Mouse (Mus musculus) CH12.LX (cell line): ENCODE measurements around the gene Csrp1. TPM values are rescaled to one million over a fixed set of nuclear protein-coding genes. Genes with fewer than 3 reads are reported as not detected.

Experiments used
- DNase-seq: peaks from one replicate; pipeline ENCODE4 v3.0.0-alpha.2; 2013; ENCODE audit errors: extremely low read depth
- H3K27ac ChIP-seq: 2 replicates; pipeline ENCODE4 v1.5.1; 2012; ENCODE audit warnings: low read depth, mild to moderate bottlenecking, control low read depth, moderate library complexity; ENCODE audit not compliant: insufficient read depth
- H3K27me3 ChIP-seq: replicated peaks from 2 replicates; pipeline ENCODE3; 2012; ENCODE audit warnings: inconsistent platforms
- H3K36me3 ChIP-seq, 2 experiments: replicated peaks in 1 of 2; 2 replicates each; pipeline versions ENCODE3 to v1.6.1; 2012; ENCODE audit warnings: inconsistent platforms in 1 of 2, low read length in 1 of 2, mild to moderate bottlenecking in 1 of 2, mixed read lengths in 1 of 2, moderate library complexity in 1 of 2; ENCODE audit not compliant: control insufficient read depth in 1 of 2, insufficient read depth in 1 of 2
- H3K4me1 ChIP-seq, 2 experiments: 2 replicates each; pipeline ENCODE4 v1.6.1; 2012; ENCODE audit warnings: inconsistent platforms in 1 of 2, moderate library complexity in 1 of 2; ENCODE audit not compliant: insufficient read depth in 2 of 2, control insufficient read depth in 1 of 2
- H3K4me2 ChIP-seq: 2 replicates; pipeline ENCODE4 v1.6.1; 2012; ENCODE audit warnings: low read depth, mild to moderate bottlenecking, control low read depth; ENCODE audit not compliant: poor library complexity, insufficient read depth, severe bottlenecking
- H3K4me3 ChIP-seq, 3 experiments: fragments of 150-350 bp in 1 of 3; sonication (generic) in 1 of 3; replicated peaks in 1 of 3; 2 replicates each; pipeline versions ENCODE3 to v1.5.1; 2011 to 2012; ENCODE audit warnings: low read depth in 2 of 3, low read length in 2 of 3, mild to moderate bottlenecking in 2 of 3, moderate library complexity in 2 of 3, control low read depth in 1 of 3, improper control_type of control experiment in 1 of 3, inconsistent platforms in 1 of 3, mixed read lengths in 1 of 3; ENCODE audit not compliant: poor library complexity in 1 of 3
- H3K79me2 ChIP-seq: replicated peaks from 2 replicates; pipeline ENCODE4 v1.6.1; 2012; ENCODE audit warnings: mild to moderate bottlenecking, moderate library complexity; ENCODE audit not compliant: control insufficient read depth, poor library complexity, insufficient read depth, severe bottlenecking; ENCODE audit errors: extremely low read depth
- H3K9ac ChIP-seq: 2 replicates; pipeline ENCODE4 v1.6.1; 2012; ENCODE audit warnings: low read depth, mild to moderate bottlenecking, control low read depth, moderate library complexity; ENCODE audit not compliant: insufficient read depth
- H3K9me3 ChIP-seq: replicated peaks from 2 replicates; pipeline ENCODE3; 2012; ENCODE audit warnings: low read length, inconsistent platforms, mixed read lengths
- BHLHE40 ChIP-seq: IDR thresholded peaks from 2 replicates; pipeline ENCODE4 v1.6.1; 2011; ENCODE audit warnings: mild to moderate bottlenecking, low read depth, low read length, improper control_type of control experiment
- CHD1 ChIP-seq: IDR thresholded peaks from 2 replicates; pipeline ENCODE4 v1.6.1; 2012; ENCODE audit warnings: low read depth, low read length, improper control_type of control experiment, inconsistent platforms
- CHD2 ChIP-seq: IDR thresholded peaks from 2 replicates; pipeline ENCODE4 v1.6.1; 2011; ENCODE audit warnings: low read length, improper control_type of control experiment
- CTCF ChIP-seq, 2 experiments: IDR thresholded peaks in 1 of 2; conservative IDR thresholded peaks in 1 of 2; 2 replicates each; pipeline ENCODE4 v1.5.1; 2011 to 2012; ENCODE audit warnings: low read depth in 2 of 2, low read length in 2 of 2, improper control_type of control experiment in 1 of 2, inconsistent platforms in 1 of 2, mild to moderate bottlenecking in 1 of 2, moderate library complexity in 1 of 2
- E2F4 ChIP-seq: IDR thresholded peaks from 2 replicates; pipeline ENCODE4 v1.6.1; 2011; ENCODE audit warnings: low read depth, low read length, improper control_type of control experiment; ENCODE audit not compliant: insufficient replicate concordance
- ELF1 ChIP-seq: IDR thresholded peaks from 2 replicates; pipeline ENCODE4 v1.6.1; 2014; ENCODE audit warnings: low read depth, mild to moderate bottlenecking, inconsistent platforms, low read length, improper control_type of control experiment
- EP300 ChIP-seq: IDR thresholded peaks from 2 replicates; pipeline ENCODE4 v1.6.1; 2011; ENCODE audit warnings: low read length, improper control_type of control experiment
- ETS1 ChIP-seq: conservative IDR thresholded peaks from 2 replicates; pipeline ENCODE4 v1.6.1; 2012; ENCODE audit warnings: low read depth, mild to moderate bottlenecking, inconsistent platforms, low read length, improper control_type of control experiment, moderate library complexity
- GABPA ChIP-seq: IDR thresholded peaks from 2 replicates; pipeline ENCODE4 v1.6.1; 2012; ENCODE audit warnings: low read depth, low read length, improper control_type of control experiment, inconsistent platforms; ENCODE audit not compliant: insufficient replicate concordance
- HCFC1 ChIP-seq: IDR thresholded peaks from 2 replicates; pipeline ENCODE4 v1.6.1; 2012; ENCODE audit warnings: low read depth, mild to moderate bottlenecking, inconsistent platforms, low read length, improper control_type of control experiment
- IRF4 ChIP-seq: IDR thresholded peaks from 2 replicates; pipeline ENCODE4 v1.6.1; 2014; ENCODE audit warnings: low read depth, mild to moderate bottlenecking, inconsistent platforms, low read length, improper control_type of control experiment
- JUN ChIP-seq: IDR thresholded peaks from 2 replicates; pipeline ENCODE4 v1.6.1; 2011; ENCODE audit warnings: low read depth, mild to moderate bottlenecking, low read length, improper control_type of control experiment, moderate library complexity; ENCODE audit not compliant: insufficient read depth
- JUND ChIP-seq: conservative IDR thresholded peaks from 2 replicates; pipeline ENCODE4 v1.6.1; 2011; ENCODE audit warnings: low read depth, low read length, improper control_type of control experiment
- KAT2A ChIP-seq: IDR thresholded peaks from 2 replicates; pipeline ENCODE4 v1.6.1; 2012; ENCODE audit warnings: low read length, improper control_type of control experiment, inconsistent platforms; ENCODE audit not compliant: insufficient replicate concordance
- MAFK ChIP-seq: IDR thresholded peaks from 2 replicates; pipeline ENCODE4 v1.6.1; 2011; ENCODE audit warnings: low read length, improper control_type of control experiment; ENCODE audit not compliant: insufficient replicate concordance
- MAX ChIP-seq: IDR thresholded peaks from 2 replicates; pipeline ENCODE4 v1.6.1; 2011; ENCODE audit warnings: low read length, improper control_type of control experiment
- MAZ ChIP-seq: IDR thresholded peaks from 2 replicates; pipeline ENCODE4 v1.6.1; 2012; ENCODE audit warnings: low read depth, mild to moderate bottlenecking, inconsistent platforms, low read length, improper control_type of control experiment, moderate library complexity
- MEF2A ChIP-seq: IDR thresholded peaks from 2 replicates; pipeline ENCODE4 v1.6.1; 2014; ENCODE audit warnings: low read depth, mild to moderate bottlenecking, inconsistent platforms, low read length, improper control_type of control experiment, borderline replicate concordance
- MXI1 ChIP-seq: IDR thresholded peaks from 2 replicates; pipeline ENCODE4 v1.6.1; 2011; ENCODE audit warnings: mild to moderate bottlenecking, low read depth, low read length, improper control_type of control experiment
- MYC ChIP-seq: IDR thresholded peaks from 2 replicates; pipeline ENCODE4 v1.6.1; 2011; ENCODE audit warnings: low read depth, mild to moderate bottlenecking, improper control_type of control experiment, low read length
- NELFE ChIP-seq: IDR thresholded peaks from 2 replicates; pipeline ENCODE4 v1.6.1; 2011; ENCODE audit warnings: low read depth, low read length, improper control_type of control experiment
- NRF1 ChIP-seq: IDR thresholded peaks from 2 replicates; pipeline ENCODE4 v1.6.1; 2014; ENCODE audit warnings: low read depth, mild to moderate bottlenecking, inconsistent platforms, low read length, improper control_type of control experiment, moderate library complexity
- PAX5 ChIP-seq: IDR thresholded peaks from 2 replicates; pipeline ENCODE4 v1.6.1; 2012; ENCODE audit warnings: low read length, inconsistent platforms, mixed read lengths
- POLR2A ChIP-seq: IDR thresholded peaks from 2 replicates; pipeline ENCODE4 v1.6.1; 2011; ENCODE audit warnings: low read depth, mild to moderate bottlenecking, improper control_type of control experiment, low read length
- POLR2AphosphoS2 ChIP-seq: IDR thresholded peaks from 2 replicates; pipeline ENCODE4 v1.6.1; 2011; ENCODE audit warnings: low read depth, low read length, improper control_type of control experiment
- RAD21 ChIP-seq: IDR thresholded peaks from 2 replicates; pipeline ENCODE4 v1.6.1; 2011; ENCODE audit warnings: low read depth, mild to moderate bottlenecking, low read length, improper control_type of control experiment, moderate library complexity
- RCOR1 ChIP-seq: conservative IDR thresholded peaks from 2 replicates; pipeline ENCODE4 v1.6.1; 2012; ENCODE audit warnings: low read depth, mild to moderate bottlenecking, inconsistent platforms, low read length, improper control_type of control experiment
- SIN3A ChIP-seq: IDR thresholded peaks from 2 replicates; pipeline ENCODE4 v1.6.1; 2012; ENCODE audit warnings: low read length, improper control_type of control experiment, inconsistent platforms
- SMC3 ChIP-seq: IDR thresholded peaks from 2 replicates; pipeline ENCODE4 v1.6.1; 2011; ENCODE audit warnings: low read depth, low read length, improper control_type of control experiment
- TBP ChIP-seq: conservative IDR thresholded peaks from 2 replicates; pipeline ENCODE4 v1.6.1; 2011; ENCODE audit warnings: low read depth, low read length, improper control_type of control experiment
- TCF12 ChIP-seq: IDR thresholded peaks from 2 replicates; pipeline ENCODE4 v1.6.1; 2014; ENCODE audit warnings: low read depth, mild to moderate bottlenecking, inconsistent platforms, low read length, improper control_type of control experiment
- UBTF ChIP-seq: IDR thresholded peaks from 2 replicates; pipeline ENCODE4 v1.6.1; 2012; ENCODE audit warnings: low read depth, mild to moderate bottlenecking, inconsistent platforms, low read length, improper control_type of control experiment, moderate library complexity
- USF1 ChIP-seq: IDR thresholded peaks from 2 replicates; pipeline ENCODE4 v1.6.1; 2014; ENCODE audit warnings: low read depth, mild to moderate bottlenecking, inconsistent platforms, low read length, improper control_type of control experiment
- USF2 ChIP-seq: conservative IDR thresholded peaks from 2 replicates; pipeline ENCODE4 v1.6.1; 2011; ENCODE audit warnings: low read depth, low read length, improper control_type of control experiment
- ZC3H11A ChIP-seq: IDR thresholded peaks from 2 replicates; pipeline ENCODE4 v1.6.1; 2012; ENCODE audit warnings: low read depth, mild to moderate bottlenecking, inconsistent platforms, low read length, improper control_type of control experiment
- ZKSCAN1 ChIP-seq: IDR thresholded peaks from 2 replicates; pipeline ENCODE4 v1.6.1; 2012; ENCODE audit warnings: low read depth, inconsistent platforms, low read length, improper control_type of control experiment, borderline replicate concordance
- ZMIZ1 ChIP-seq: IDR thresholded peaks from 2 replicates; pipeline ENCODE4 v1.6.1; 2012; ENCODE audit warnings: low read depth, mild to moderate bottlenecking, inconsistent platforms, low read length, improper control_type of control experiment
- ZNF384 ChIP-seq: IDR thresholded peaks from 2 replicates; pipeline ENCODE4 v1.6.1; 2012; ENCODE audit warnings: low read depth, low read length, improper control_type of control experiment, inconsistent platforms
- dilution Hi-C: fragments of 300-500 bp; cut with MboI; formaldehyde crosslinking; loops from 2 replicates; pipeline ENCODE4 v1.14.3; 2020; ENCODE audit warnings: low sequenced_read_pairs; ENCODE audit not compliant: extremely low pct_unique_long_range_greater_than_20kb, extremely low pct_ligation_motif_present
- in situ Hi-C: fragments of 300-500 bp; cut with MboI; formaldehyde crosslinking; loops from 3 replicates; pipeline ENCODE4 v1.14.3; 2019; ENCODE audit warnings: low sequenced_read_pairs, low pct_ligation_motif_present, low pct_unique_long_range_greater_than_20kb, mixed read lengths
- polyA plus RNA-seq: library from polyadenylated mRNA; unstranded; fragments of >175 nt; gene quantifications from 2 replicates; pipeline ENCODE4 v1.2.1, GENCODE M21; 2012; ENCODE audit warnings: low read depth; ENCODE audit not compliant: insufficient read length
- total RNA-seq, 2 experiments: library from RNA; depleted of rRNA; stranded (reverse); fragments of 300-350 nt in 1 of 2; fragments of >200 nt in 1 of 2; gene quantifications; 2 replicates each; pipeline ENCODE4 v1.2.3; 2012 to 2014

Csrp1 gene
- total and polyA plus RNA-seq, 3 experiments: 45.9 to 54.3 (median 49.4) TPM

DNA sequence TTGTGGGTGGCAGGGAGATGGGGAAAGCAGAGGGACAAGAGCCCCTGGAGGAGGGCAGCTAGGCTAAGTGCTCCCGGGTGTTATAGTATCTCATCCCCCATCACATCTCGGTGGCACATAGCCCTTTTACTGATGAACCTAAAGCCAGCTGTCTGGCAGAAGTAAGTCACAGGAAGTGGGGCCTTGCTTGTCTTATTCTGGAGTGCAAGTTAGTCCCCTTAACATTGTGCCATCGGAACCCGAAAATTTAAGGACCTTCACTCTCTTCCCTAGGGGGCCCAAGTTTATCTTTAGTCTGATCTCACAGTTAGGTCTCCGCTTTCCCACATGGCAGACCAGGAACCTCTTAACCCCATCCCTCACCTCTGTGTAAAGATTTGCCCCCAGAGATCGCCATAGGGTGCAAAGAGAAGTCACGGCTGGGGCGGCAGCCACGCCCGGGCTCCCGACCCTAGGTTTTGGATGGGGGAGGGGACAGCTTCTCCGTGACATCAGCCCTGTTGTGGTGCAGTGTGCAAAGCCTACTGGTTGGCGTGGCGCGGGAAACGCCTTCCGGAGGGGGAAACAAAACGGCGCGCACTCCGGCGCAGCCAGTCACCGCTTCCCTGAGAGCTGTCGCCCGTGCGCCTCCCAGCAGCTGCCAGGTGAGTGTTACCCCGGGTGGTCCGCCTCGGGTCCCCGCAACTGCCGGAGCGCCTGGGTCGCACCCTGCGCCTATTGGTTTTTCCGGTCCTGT, 8.9 kb downstream of the Csrp1 start:
- in situ Hi-C loops (no loop called here), dilution Hi-C loops (no loop called here)

GRCm38 (mm10) chr1:135729367-135729713, 9.5 kb downstream of the Csrp1 start:
- in situ Hi-C loops: no loop called here

More for the DNA sequence above, 8.9 kb downstream of the Csrp1 start:
- Histone ChIP-seq H3K79me2 (no peaks in the 10 kb centered on the region), H3K27ac (no peak overlapping the region), H3K36me3 (peaks cover 0 to 19% of the 10 kb centered on the region in 2 experiments), H3K4me2 (peak overlapping the region; percentile 88), H3K4me1 (peaks cover 4 to 29% of the 10 kb centered on the region in 2 experiments), H3K9ac (peak overlapping the region; percentile 90), H3K27me3 (no peaks in the 10 kb centered on the region), H3K9me3 (no peaks in the 10 kb centered on the region), H3K4me3 (peak overlapping the region; percentile 71 to 87 (median 82))
- TF ChIP-seq CTCF (conservative IDR thresholded peaks at IDR 0.05 in 1 of 2, IDR thresholded peaks at IDR 0.05 in 1 of 2; ENCODE audit: low read depth in 2 of 2, low read length in 2 of 2) (no peak), JUN (no peak), JUND (no peak), ELF1 (peak; percentile 79), MAX (peak; percentile 86), ZMIZ1 (peak; percentile 91), NRF1 (peak; percentile 64), MAZ (peak; percentile 72; the same call in 1 of the 2 replicates), CHD1 (0 out of 2 replicates have a peak, but pooled peaks have one; percentile 68), E2F4 (peak; percentile 95), POLR2A (peak; percentile 89), NELFE (peak; percentile 90), TBP (peak; percentile 75), USF2 (no peak), PAX5 (no peak), KAT2A (peak; percentile 70; the same call in 1 of the 2 replicates), RAD21 (no peak), SMC3 (no peak), MYC (peak; percentile 69; the same call in 1 of the 2 replicates), RCOR1 (peak; percentile 51; the same call in 1 of the 2 replicates), HCFC1 (peak; percentile 72), ZNF384 (no peak), USF1 (no peak), MEF2A (peak; percentile 69; the same call in 1 of the 2 replicates), BHLHE40 (peak; percentile 71), SIN3A (peak; percentile 96), MXI1 (peak; percentile 94), TCF12 (peak; percentile 86), CHD2 (peak; percentile 81), IRF4 (peak; percentile 70), ZKSCAN1 (no peak), POLR2AphosphoS2 (peak; percentile 80; the same call in 1 of the 2 replicates), UBTF (0 out of 2 replicates have a peak, but pooled peaks have one; percentile 54), ZC3H11A (no peak), GABPA (no peak), EP300 (no peak; the same call in 1 of the 2 replicates), ETS1 (peak; percentile 61), MAFK (no peak)
- peak; percentile 94 for DNase-seq

More at GRCm38 (mm10) chr1:135729367-135729713, 9.5 kb downstream of the Csrp1 start:
- Histone ChIP-seq H3K9me3 (no peaks in the 10 kb centered on the region), H3K79me2 (no peaks in the 10 kb centered on the region), H3K27me3 (no peaks in the 10 kb centered on the region), H3K9ac (peak overlapping the region; percentile 90), H3K4me1 (peaks cover 4 to 29% of the 10 kb centered on the region in 2 experiments), H3K4me2 (peak overlapping the region; percentile 67), H3K27ac (no peak overlapping the region), H3K36me3 (peaks cover 0 to 25% of the 10 kb centered on the region in 2 experiments), H3K4me3 (peak overlapping the region; percentile 71 to 87 (median 82))
- dilution Hi-C loops: no loop called here
- DNase-seq: no peak
- TF ChIP-seq MYC (no peak), MAZ (0 out of 2 replicates have a peak, but pooled peaks have one; percentile 2), RCOR1 (no peak; the same call in 1 of the 2 replicates), CHD1 (0 out of 2 replicates have a peak, but pooled peaks have one; percentile 43), ZKSCAN1 (no peak), MAX (peak; percentile 1; the same call in 1 of the 2 replicates)
